Mouse (Mus musculus) neural tube, embryonic 12.5 days (tissue): ENCODE data around the gene Rasa4. TPM values are rescaled to one million over a fixed set of nuclear protein-coding genes. Genes with fewer than 3 reads are reported as not detected.
"Not testable (repeated sequence)": the region's sequence is repeated elsewhere in the genome, so short reads cannot be mapped to it uniquely, and the experiment has no call there.

Experiments
- ATAC-seq: fragments of 200-750 bp; cut with Nextera tagmentation; 2 replicates; pipeline ENCODE4 v1.8.0; 2017; ENCODE audit warnings: low read depth, mild to moderate bottlenecking, moderate TSS enrichment, moderate library complexity; ENCODE audit not compliant: low FRiP score
- H3K27ac ChIP-seq: fragments of 300-500 bp; sonication (generic); 2 replicates; pipeline ENCODE4 v1.5.1; 2016
- H3K27me3 ChIP-seq: fragments of 300-500 bp; sonication (generic); replicated peaks from 2 replicates; pipeline ENCODE4 v1.6.1; 2016; ENCODE audit warnings: mild to moderate bottlenecking
- H3K36me3 ChIP-seq: fragments of 300-500 bp; sonication (generic); 2 replicates; pipeline ENCODE4 v1.6.1; 2016; ENCODE audit warnings: mild to moderate bottlenecking
- H3K4me1 ChIP-seq: fragments of 300-500 bp; sonication (generic); 2 replicates; pipeline ENCODE4 v1.6.1; 2016
- H3K4me2 ChIP-seq: fragments of 300-500 bp; sonication (generic); replicated peaks from 2 replicates; pipeline ENCODE4 v1.6.1; 2016; ENCODE audit warnings: mild to moderate bottlenecking
- H3K4me3 ChIP-seq: fragments of 300-500 bp; sonication (generic); 2 replicates; pipeline ENCODE4 v1.5.1; 2016
- H3K9ac ChIP-seq: fragments of 300-500 bp; sonication (generic); 2 replicates; pipeline ENCODE4 v1.6.1; 2016; ENCODE audit warnings: mild to moderate bottlenecking
- H3K9me3 ChIP-seq: fragments of 300-500 bp; sonication (generic); 2 replicates; pipeline ENCODE4 v1.6.1; 2016; ENCODE audit warnings: mild to moderate bottlenecking
- WGBS: fragments of 180-500 bp; shearing (Covaris S2); methylation state at CpG from one replicate; pipeline ENCODE4 v1.1.7; 2016; 5-methylcytosine and 5-hydroxymethylcytosine counted together
- microRNA-seq: library from miRNA; unstranded; fragments of <30 nt; microRNA quantifications from one replicate; pipeline ENCODE4, GENCODE M21; 2017
- polyA plus RNA-seq: library from polyadenylated mRNA; unstranded; fragments of >200 nt; fragmentation: Nextera tagmentation; extraction: Ambion mirVana; gene quantifications from 2 replicates; pipeline ENCODE4 v1.2.1, GENCODE M21; 2016

Rasa4 gene
- polyA plus RNA-seq, 1 experiment from 2014 or later, result 10.8 TPM

DNA sequence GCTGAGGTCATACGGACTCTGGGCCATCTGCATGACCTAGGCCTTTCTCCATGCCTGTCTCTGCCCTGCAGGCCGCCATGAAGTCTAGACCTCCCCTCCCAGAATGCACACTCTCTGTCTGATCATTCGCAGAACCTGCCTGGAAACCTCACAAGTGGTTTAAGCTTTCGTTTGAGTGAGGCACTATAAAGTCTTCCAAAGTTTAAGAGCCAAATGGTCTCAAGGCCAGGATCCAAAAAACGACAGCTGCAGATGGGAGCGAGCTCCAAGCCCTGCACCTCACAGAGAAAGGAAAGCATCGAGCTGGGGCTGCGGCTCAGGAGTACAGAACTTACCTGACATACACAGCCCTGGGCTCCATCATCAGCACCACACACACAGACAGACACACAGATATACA lies 68.6 kb downstream of the Rasa4 start:
- Histone ChIP-seq H3K9me3 (no peaks in the 10 kb centered on the region), H3K4me1 (no peaks in the 10 kb centered on the region), H3K27ac (no peak overlapping the region), H3K27me3 (no peaks in the 10 kb centered on the region), H3K4me2 (no peak overlapping the region), H3K4me3 (no peak overlapping the region), H3K9ac (no peak overlapping the region), H3K36me3 (no peaks in the 10 kb centered on the region)
- no peak for ATAC-seq
- WGBS, result 83% methylated on average over 8 of the region's 8 CpGs

DNA sequence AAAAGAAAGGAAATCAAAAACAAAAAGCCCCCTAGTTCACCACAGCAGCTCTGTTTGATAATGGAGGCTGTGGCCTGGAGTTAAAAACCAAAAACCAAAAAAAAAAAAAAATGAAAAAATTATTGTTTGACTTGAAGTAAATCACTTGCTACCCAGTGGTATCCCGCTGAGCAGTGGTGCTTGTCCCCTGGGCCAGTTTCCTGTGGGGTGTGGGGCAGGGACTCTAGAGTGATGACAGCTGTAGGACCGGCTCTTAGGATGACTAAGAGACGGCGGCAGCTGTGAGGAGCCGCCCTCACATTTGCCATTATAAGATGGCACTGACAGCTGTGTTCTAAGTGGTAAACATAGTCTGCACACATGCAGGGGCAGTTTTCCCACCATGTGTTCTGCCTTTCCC lies 71.7 kb downstream of the Rasa4 start:
- H3K27ac ChIP-seq, result no peak overlapping the region
- no peaks in the 10 kb centered on the region for H3K9me3 ChIP-seq
- no peak overlapping the region for H3K9ac ChIP-seq
- 92% methylated on average over 5 of the region's 5 CpGs for WGBS
- H3K27me3 ChIP-seq, result no peaks in the 10 kb centered on the region
- peaks cover 4% of the 10 kb centered on the region for H3K36me3 ChIP-seq
- H3K4me2 ChIP-seq, result no peak overlapping the region
- H3K4me3 ChIP-seq, result no peak overlapping the region
- ATAC-seq, result no peak
- H3K4me1 ChIP-seq, result no peaks in the 10 kb centered on the region

DNA sequence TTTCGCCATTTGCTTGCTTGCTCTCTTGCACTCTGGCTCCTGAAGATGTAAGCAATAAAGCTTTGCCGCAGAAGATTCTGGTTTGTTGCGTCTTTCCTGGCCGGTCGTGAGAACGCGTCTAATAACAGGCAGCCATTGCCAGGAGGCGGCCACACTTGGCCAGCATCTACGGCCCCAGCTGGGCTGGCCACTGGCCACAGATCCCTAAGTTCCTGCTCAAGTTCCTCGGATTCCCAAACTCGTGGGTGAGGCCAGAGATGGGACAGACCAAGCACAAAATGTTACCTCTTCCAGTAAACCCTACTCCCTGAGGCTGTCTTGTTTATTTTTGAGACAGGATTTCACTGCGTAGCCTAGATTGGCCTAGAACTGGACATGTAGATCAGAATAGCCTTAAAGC lies 76.4 kb downstream of the Rasa4 start:
- H3K4me2 ChIP-seq, H3K4me3 ChIP-seq, H3K27ac ChIP-seq, H3K9me3 ChIP-seq, ATAC-seq, H3K4me1 ChIP-seq, H3K9ac ChIP-seq, H3K27me3 ChIP-seq: not testable (repeated sequence)
- peaks cover 10% of the 10 kb centered on the region for H3K36me3 ChIP-seq
- 90% methylated on average over 11 of the region's 12 CpGs for WGBS

Small RNAs within 50 kb of the gene (microRNA-seq; reads per million reads assigned to microRNA genes)
- 0.87 reads per million for gene Mir7035

Other genes starting within 250 kb of the Rasa4 start
- gene Hspb1, start 196.0 kb upstream of the Rasa4 start, polyA plus RNA-seq, result 22.3 and 26.5 TPM in 2 replicates
- gene Ywhag, start 149.3 kb upstream of the Rasa4 start, polyA plus RNA-seq, result 516 and 524 TPM in 2 replicates
- gene Ssc4d, start 109.4 kb upstream of the Rasa4 start, polyA plus RNA-seq, result 1.4 and 1.7 TPM in 2 replicates
- gene Zp3, start 103.8 kb upstream of the Rasa4 start, polyA plus RNA-seq, result 0.15 TPM in 1 of 2 replicates, not detected in the other
- gene Dtx2, start 89.1 kb upstream of the Rasa4 start, polyA plus RNA-seq, result 29.5 and 31.7 TPM in 2 replicates
- 0.10 and 0.19 TPM in 2 replicates for gene Upk3b, start 45.4 kb upstream of the Rasa4 start, polyA plus RNA-seq
- 1.4 and 2.1 TPM in 2 replicates for gene Upk3bl, start 29.4 kb upstream of the Rasa4 start, polyA plus RNA-seq
- gene Polr2j, start 32.7 kb downstream of the Rasa4 start, polyA plus RNA-seq, result 234 and 249 TPM in 2 replicates
- 37.6 and 37.7 TPM in 2 replicates for gene Lrwd1, start 52.2 kb downstream of the Rasa4 start, polyA plus RNA-seq
- 23.8 and 24.6 TPM in 2 replicates for gene Alkbh4, start 52.2 kb downstream of the Rasa4 start, polyA plus RNA-seq
- 18.6 and 18.9 TPM in 2 replicates for gene Orai2, start 86.8 kb downstream of the Rasa4 start, polyA plus RNA-seq
- 65.1 and 78.9 TPM in 2 replicates for gene Prkrip1, start 115.0 kb downstream of the Rasa4 start, polyA plus RNA-seq
- 28.0 and 29.2 TPM in 2 replicates for gene Sh2b2, start 162.6 kb downstream of the Rasa4 start, polyA plus RNA-seq